Mouse (Mus musculus): ENCODE data around the gene Tecta. TPM values are rescaled to one million over a fixed set of nuclear protein-coding genes. Genes with fewer than 3 reads are reported as not detected.

Gene Tecta
- polyA plus RNA-seq (2015; fragmentation: Nextera tagmentation; extraction: Ambion mirVana): 0.07 and 0.09 TPM in 2 replicates

DNA sequence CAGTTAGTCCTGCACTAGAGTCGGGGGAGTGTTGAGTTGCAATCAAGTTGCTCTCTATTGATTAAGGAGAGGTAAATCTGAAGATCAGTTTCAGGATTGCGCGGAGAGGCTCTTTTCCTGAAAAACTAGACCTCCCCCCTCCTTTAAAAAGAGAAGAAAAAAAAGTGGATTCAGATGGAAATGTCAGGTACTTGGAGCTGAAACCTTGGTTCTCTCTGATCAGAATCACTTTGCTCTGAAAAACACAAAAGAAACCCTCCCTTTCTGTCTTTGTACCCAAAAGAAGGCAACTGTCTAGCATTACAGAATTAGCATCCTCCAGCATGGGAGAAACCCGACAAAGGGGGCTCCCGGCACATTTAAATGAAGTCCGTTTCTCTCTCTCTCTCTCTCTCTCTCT lies at the start of gene Tecta:
TSS of gene Tecta (minus strand) at position 101 of the 400 bp plus-strand sequence.
- ATAC-seq: no peak
- DNase-seq: no peak
- Histone ChIP-seq H3K4me3 (ENCODE audit: low read depth, low read length) (no peak within 1 kb of the TSS), H3K27me3 (ENCODE audit: insufficient read depth, low read length) (no peaks in the 10 kb centered on the region), H3K9ac (replicated peaks) (no peak within 1 kb of the TSS), H3K36me3 (replicated peaks; ENCODE audit: insufficient read depth, low read length) (no peaks in the 10 kb centered on the region), H3K9me3 (ENCODE audit: low read length) (no peaks in the 10 kb centered on the region), H3K4me1 (ENCODE audit: insufficient read depth) (no peaks in the 10 kb centered on the region), H3K4me2 (ENCODE audit: low read depth, low read length) (no peak within 1 kb of the TSS), H3K27ac (ENCODE audit: low read depth) (no peak within 1 kb of the TSS)
- 72% methylated on average over 6 of the region's 6 CpGs for WGBS (ENCODE audit: insufficient replicate concordance)
- TF ChIP-seq EP300 (IDR thresholded peaks at IDR 0.05; ENCODE audit: low read depth) (no peak), CTCF (IDR thresholded peaks at IDR 0.05; ENCODE audit: low read depth) (no peak)

DNA sequence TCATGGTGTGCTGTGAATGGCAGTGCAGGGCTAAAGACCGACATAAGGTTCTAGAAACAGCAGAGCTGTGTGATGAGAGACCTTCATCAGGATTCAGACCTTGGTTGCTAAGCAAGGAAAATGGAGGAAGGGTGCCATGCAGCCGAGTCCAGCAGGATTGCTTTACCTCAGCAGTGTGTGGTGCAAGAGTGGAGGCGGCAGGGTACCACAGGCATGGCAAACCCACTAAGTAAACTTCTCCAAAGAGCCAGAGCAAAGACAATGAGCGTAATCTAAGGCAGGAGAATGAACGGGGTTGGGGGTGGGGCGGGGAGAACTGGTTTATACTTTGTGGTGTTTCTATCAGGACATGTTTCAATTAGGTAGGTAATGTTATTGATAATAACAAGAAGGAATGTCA lies 49.3 kb upstream of the Tecta start:
- Histone ChIP-seq H3K4me2 (ENCODE audit: low read depth, low read length) (no peak overlapping the region), H3K4me1 (ENCODE audit: insufficient read depth) (no peaks in the 10 kb centered on the region), H3K27ac (ENCODE audit: low read depth) (no peak overlapping the region), H3K36me3 (replicated peaks; ENCODE audit: insufficient read depth, low read length) (peaks cover 60% of the 10 kb centered on the region), H3K9me3 (ENCODE audit: low read length) (no peaks in the 10 kb centered on the region), H3K9ac (replicated peaks) (no peak overlapping the region), H3K4me3 (ENCODE audit: low read depth, low read length) (no peak overlapping the region), H3K27me3 (ENCODE audit: insufficient read depth, low read length) (no peaks in the 10 kb centered on the region)
- 80% methylated on average over 6 of the region's 6 CpGs for WGBS (ENCODE audit: insufficient replicate concordance)
- no peak for ATAC-seq
- TF ChIP-seq CTCF (IDR thresholded peaks at IDR 0.05; ENCODE audit: low read depth): no peak
- TF ChIP-seq EP300 (IDR thresholded peaks at IDR 0.05; ENCODE audit: low read depth): no peak
- DNase-seq: no peak

DNA sequence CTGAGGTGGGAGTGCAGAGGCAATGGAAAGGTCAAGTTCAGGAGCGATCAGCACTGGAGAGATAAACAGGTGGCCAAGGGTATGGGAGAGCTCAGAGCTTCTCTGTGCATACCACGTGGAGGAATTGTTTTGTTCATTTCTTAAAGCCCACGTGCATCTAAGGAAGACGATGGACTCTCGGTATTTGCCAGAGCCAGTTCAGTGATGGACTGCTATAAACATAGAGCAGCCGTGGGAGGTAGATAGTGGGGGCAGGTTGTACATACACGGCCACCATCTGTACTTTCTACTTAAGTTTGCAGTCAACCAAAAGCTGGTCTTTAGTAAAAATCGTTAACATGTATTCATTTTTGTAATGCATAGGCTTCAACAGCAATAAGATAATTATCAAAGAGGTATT lies 42.4 kb upstream of the Tecta start:
- ATAC-seq: no peak
- no peak overlapping the region for H3K27ac ChIP-seq (ENCODE audit: low read depth)

DNA sequence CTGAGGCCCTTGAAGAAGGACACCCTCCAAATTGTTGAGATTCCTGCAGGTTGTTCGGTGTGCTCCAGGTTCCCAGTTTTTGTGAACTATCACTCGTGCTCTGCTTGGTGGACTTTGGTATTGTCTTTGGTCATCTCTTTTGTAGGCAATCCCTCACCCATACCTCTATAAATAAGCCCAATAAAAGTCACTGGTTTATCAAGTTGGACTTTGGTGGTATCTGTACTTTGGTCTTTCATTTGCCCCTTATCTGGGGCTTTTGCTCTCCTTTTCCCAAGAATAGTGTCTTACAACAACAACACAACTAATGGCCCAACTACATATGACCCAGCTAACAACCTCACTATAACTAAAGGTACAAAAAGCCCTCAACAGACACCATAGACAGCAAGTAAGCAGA lies 41.5 kb upstream of the Tecta start:
- Histone ChIP-seq H3K27ac (ENCODE audit: low read depth) (no peak overlapping the region), H3K27me3 (ENCODE audit: insufficient read depth, low read length) (no peaks in the 10 kb centered on the region), H3K4me3 (ENCODE audit: low read depth, low read length) (no peak overlapping the region), H3K9me3 (ENCODE audit: low read length) (no peaks in the 10 kb centered on the region), H3K4me2 (ENCODE audit: low read depth, low read length) (no peak overlapping the region), H3K4me1 (ENCODE audit: insufficient read depth) (no peaks in the 10 kb centered on the region), H3K36me3 (replicated peaks; ENCODE audit: insufficient read depth, low read length) (peaks cover 80% of the 10 kb centered on the region), H3K9ac (replicated peaks) (no peak overlapping the region)
- WGBS (ENCODE audit: insufficient replicate concordance): 83% methylated on average over 2 of the region's 2 CpGs
- ATAC-seq: no peak
- DNase-seq: no peak
- TF ChIP-seq CTCF (IDR thresholded peaks at IDR 0.05; ENCODE audit: low read depth) (no peak), EP300 (IDR thresholded peaks at IDR 0.05; ENCODE audit: low read depth) (no peak)

More for the DNA sequence above, 42.4 kb upstream of the Tecta start:
- 85% methylated on average over 8 of the region's 8 CpGs for WGBS (ENCODE audit: insufficient replicate concordance)
- peaks cover 75% of the 10 kb centered on the region for H3K36me3 ChIP-seq (replicated peaks; ENCODE audit: insufficient read depth, low read length)
- H3K4me2 ChIP-seq (ENCODE audit: low read depth, low read length): no peak overlapping the region
- no peak for DNase-seq
- H3K9me3 ChIP-seq (ENCODE audit: low read length): no peaks in the 10 kb centered on the region
- H3K9ac ChIP-seq (replicated peaks): no peak overlapping the region
- H3K27me3 ChIP-seq (ENCODE audit: insufficient read depth, low read length): no peaks in the 10 kb centered on the region
- H3K4me1 ChIP-seq (ENCODE audit: insufficient read depth): no peaks in the 10 kb centered on the region
- TF ChIP-seq EP300 (IDR thresholded peaks at IDR 0.05; ENCODE audit: low read depth) (no peak), CTCF (IDR thresholded peaks at IDR 0.05; ENCODE audit: low read depth) (no peak)
- no peak overlapping the region for H3K4me3 ChIP-seq (ENCODE audit: low read depth, low read length)

DNA sequence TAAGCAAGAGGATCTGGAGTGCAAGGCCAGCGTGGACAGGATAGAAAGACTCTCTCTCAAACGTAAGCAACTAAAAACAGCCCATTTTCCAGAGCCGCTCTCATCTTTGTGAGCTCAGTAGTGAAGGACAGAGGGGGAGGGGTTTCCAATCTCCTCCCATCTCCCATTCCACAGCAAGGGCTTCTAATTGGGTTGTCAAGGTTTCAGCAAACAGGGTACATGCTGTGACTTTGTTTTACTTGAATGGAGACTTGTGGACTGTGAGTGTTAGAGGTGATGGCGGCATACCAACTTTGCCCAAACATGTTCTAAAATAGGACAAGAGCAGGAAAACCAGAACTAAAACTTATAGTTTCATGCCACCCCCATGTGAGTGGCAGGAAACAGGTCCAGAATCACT lies 39.7 kb upstream of the Tecta start:
- peaks cover 85% of the 10 kb centered on the region for H3K36me3 ChIP-seq (replicated peaks; ENCODE audit: insufficient read depth, low read length)
- no peak for TF ChIP-seq EP300 (IDR thresholded peaks at IDR 0.05; ENCODE audit: low read depth)
- no peak for TF ChIP-seq CTCF (IDR thresholded peaks at IDR 0.05; ENCODE audit: low read depth)
- no peak overlapping the region for H3K27ac ChIP-seq (ENCODE audit: low read depth)
- H3K4me2 ChIP-seq (ENCODE audit: low read depth, low read length): no peak overlapping the region
- no peaks in the 10 kb centered on the region for H3K4me1 ChIP-seq (ENCODE audit: insufficient read depth)
- no peaks in the 10 kb centered on the region for H3K27me3 ChIP-seq (ENCODE audit: insufficient read depth, low read length)
- WGBS (ENCODE audit: insufficient replicate concordance): 83% methylated on average over 4 of the region's 4 CpGs
- H3K9me3 ChIP-seq (ENCODE audit: low read length): no peaks in the 10 kb centered on the region
- ATAC-seq: no peak
- no peak overlapping the region for H3K9ac ChIP-seq (replicated peaks)
- DNase-seq: no peak
- H3K4me3 ChIP-seq (ENCODE audit: low read depth, low read length): no peak overlapping the region

DNA sequence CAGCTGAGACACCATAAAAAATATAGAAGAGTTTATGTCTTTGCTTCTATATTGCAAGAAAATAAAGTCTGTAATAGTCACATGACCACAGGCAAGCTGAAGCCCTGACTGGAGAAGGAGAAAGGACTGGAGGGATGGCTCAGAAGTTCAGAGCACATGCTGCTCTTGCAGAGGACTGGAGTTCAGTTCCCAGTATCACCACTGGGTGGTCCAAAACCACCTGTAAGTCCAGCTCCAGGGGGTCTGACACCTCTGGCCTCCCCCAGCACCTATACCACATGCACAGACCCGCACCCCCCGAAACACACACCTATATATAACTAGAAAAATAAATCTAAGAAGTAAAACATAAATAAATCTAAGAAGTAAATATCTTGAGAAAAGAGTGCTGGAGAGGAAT lies 32.4 kb upstream of the Tecta start:
- Histone ChIP-seq H3K27me3 (ENCODE audit: insufficient read depth, low read length) (no peaks in the 10 kb centered on the region), H3K36me3 (replicated peaks; ENCODE audit: insufficient read depth, low read length) (peaks cover 62% of the 10 kb centered on the region), H3K4me3 (ENCODE audit: low read depth, low read length) (no peak overlapping the region), H3K4me2 (ENCODE audit: low read depth, low read length) (no peak overlapping the region), H3K9me3 (ENCODE audit: low read length) (no peaks in the 10 kb centered on the region), H3K4me1 (ENCODE audit: insufficient read depth) (peaks cover 6% of the 10 kb centered on the region; the same call in 1 of the 2 replicates), H3K27ac (ENCODE audit: low read depth) (no peak overlapping the region), H3K9ac (replicated peaks) (no peak overlapping the region)
- no peak for ATAC-seq
- DNase-seq: no peak
- TF ChIP-seq CTCF (IDR thresholded peaks at IDR 0.05; ENCODE audit: low read depth): peak; percentile 31
- no peak for TF ChIP-seq EP300 (IDR thresholded peaks at IDR 0.05; ENCODE audit: low read depth)
- 85% methylated on average over 2 of the region's 2 CpGs for WGBS (ENCODE audit: insufficient replicate concordance)

DNA sequence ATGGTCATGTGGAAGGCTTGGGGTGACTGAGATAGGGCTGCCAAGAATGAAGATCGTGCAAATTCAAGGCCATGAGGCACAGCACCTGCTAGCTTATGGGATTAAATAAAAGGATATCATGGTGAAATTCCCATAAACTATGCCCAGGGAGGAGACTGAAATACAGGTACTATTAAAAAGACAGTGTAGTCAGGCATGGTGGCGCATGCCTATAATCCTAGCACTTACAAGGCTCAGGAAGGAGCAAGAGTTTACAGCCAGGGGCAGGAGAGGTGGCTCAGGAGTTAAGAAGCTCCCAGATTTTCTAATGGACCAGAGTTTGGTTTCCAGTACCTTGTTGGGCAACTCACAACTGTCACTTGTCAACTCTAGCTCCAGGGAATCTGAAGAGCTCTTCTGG lies 31.9 kb upstream of the Tecta start:
- no peak overlapping the region for H3K9ac ChIP-seq (replicated peaks)

More for the DNA sequence above, 31.9 kb upstream of the Tecta start:
- Histone ChIP-seq H3K4me1 (ENCODE audit: insufficient read depth) (peaks cover 6% of the 10 kb centered on the region; the same call in 1 of the 2 replicates), H3K27me3 (ENCODE audit: insufficient read depth, low read length) (no peaks in the 10 kb centered on the region), H3K36me3 (replicated peaks; ENCODE audit: insufficient read depth, low read length) (peaks cover 57% of the 10 kb centered on the region), H3K9me3 (ENCODE audit: low read length) (no peaks in the 10 kb centered on the region), H3K4me2 (ENCODE audit: low read depth, low read length) (no peak overlapping the region), H3K27ac (ENCODE audit: low read depth) (no peak overlapping the region), H3K4me3 (ENCODE audit: low read depth, low read length) (no peak overlapping the region)
- ATAC-seq (no peak), DNase-seq (no peak)
- no peak for TF ChIP-seq EP300 (IDR thresholded peaks at IDR 0.05; ENCODE audit: low read depth)
- TF ChIP-seq CTCF (IDR thresholded peaks at IDR 0.05; ENCODE audit: low read depth): no peak
- 80% methylated on average over 2 of the region's 2 CpGs for WGBS (ENCODE audit: insufficient replicate concordance)
